Mouse (Mus musculus): ENCODE data around the gene Irx6. TPM values are rescaled to one million over a fixed set of nuclear protein-coding genes. Genes with fewer than 3 reads are reported as not detected.

The Irx6 gene
- polyA plus RNA-seq, 1 experiment from 2014 or later = 0.66 TPM

DNA sequence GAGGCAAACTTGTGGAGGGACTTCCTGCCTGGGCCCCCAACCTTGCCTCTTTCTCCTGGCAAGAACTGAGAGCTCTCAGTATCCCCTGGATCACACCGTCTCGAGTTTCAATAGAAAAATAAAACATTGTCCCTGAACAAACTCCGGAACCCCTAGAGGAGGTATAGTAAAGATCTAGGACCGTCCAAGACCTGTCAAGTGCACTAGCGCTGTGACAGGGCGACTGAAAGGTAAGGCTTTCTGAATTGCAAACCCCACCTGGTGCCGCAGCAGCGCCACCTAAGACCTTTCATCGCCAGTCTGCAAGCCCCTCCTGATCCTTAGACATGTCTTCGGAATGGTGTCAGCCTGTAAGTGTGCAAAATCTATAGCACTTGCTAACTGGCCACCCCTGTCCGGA is 987 bp upstream of the Irx6 start:
- WGBS = 4% methylated on average over 11 of the region's 11 CpGs
- no peaks in the 10 kb centered on the region for H3K36me3 ChIP-seq (ENCODE audit: control insufficient read depth, insufficient read depth, low read length)
- no peak overlapping the region for H3K27ac ChIP-seq (ENCODE audit: low read depth, low read length)
- H3K4me2 ChIP-seq (ENCODE audit: low read length) = peak overlapping the region; percentile 91
- no peak overlapping the region for H3K9ac ChIP-seq (ENCODE audit: low read depth, low read length)
- peaks cover 50% of the 10 kb centered on the region for H3K27me3 ChIP-seq (replicated peaks; ENCODE audit: control insufficient read depth, insufficient read depth, low read length)
- H3K9me3 ChIP-seq (ENCODE audit: control insufficient read depth, low read length) = no peaks in the 10 kb centered on the region
- peak overlapping the region; percentile 45 for H3K4me3 ChIP-seq (ENCODE audit: low read length)
- no peak for ATAC-seq
- peaks cover 24% of the 10 kb centered on the region for H3K4me1 ChIP-seq (ENCODE audit: control insufficient read depth, insufficient read depth, low read depth, low read length)

GRCm38 (mm10) chr8:92673555-92674243 is 389 bp upstream of the Irx6 start:
- H3K4me3 ChIP-seq (ENCODE audit: low read length) = peak overlapping the region; percentile 45
- no peaks in the 10 kb centered on the region for H3K36me3 ChIP-seq (ENCODE audit: control insufficient read depth, insufficient read depth, low read length)
- under 1% methylated on average over 28 of the region's 30 CpGs for WGBS
- H3K27me3 ChIP-seq (replicated peaks; ENCODE audit: control insufficient read depth, insufficient read depth, low read length) = peaks cover 55% of the 10 kb centered on the region
- H3K27ac ChIP-seq (ENCODE audit: low read depth, low read length) = no peak overlapping the region
- ATAC-seq = peak; percentile 71
- peak overlapping the region; percentile 55 for H3K9ac ChIP-seq (ENCODE audit: low read depth, low read length)
- peak overlapping the region; percentile 91 for H3K4me2 ChIP-seq (ENCODE audit: low read length)
- H3K4me1 ChIP-seq (ENCODE audit: control insufficient read depth, insufficient read depth, low read depth, low read length) = peaks cover 24% of the 10 kb centered on the region
- no peaks in the 10 kb centered on the region for H3K9me3 ChIP-seq (ENCODE audit: control insufficient read depth, low read length)

DNA sequence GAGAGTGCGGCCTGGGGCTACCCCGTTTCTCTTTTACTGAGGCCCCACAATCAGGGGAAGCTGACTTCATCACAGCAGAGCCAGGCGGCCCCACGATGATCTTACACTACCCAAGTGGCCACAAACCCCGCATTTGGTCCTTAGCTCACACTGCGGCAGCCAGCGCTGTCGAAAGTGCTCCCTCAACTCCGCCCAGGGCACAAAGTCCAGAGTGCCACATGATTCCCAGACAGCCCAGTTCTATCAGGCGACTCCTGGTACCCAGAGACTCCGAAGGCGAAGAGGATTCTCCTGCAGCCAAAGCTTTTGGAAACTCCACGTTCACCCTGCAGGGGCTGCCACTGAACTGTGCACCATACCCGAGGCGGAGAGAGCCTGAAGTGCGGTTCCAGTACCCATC is 4.3 kb downstream of the Irx6 start:
- Histone ChIP-seq H3K9ac (ENCODE audit: low read depth, low read length) (no peak overlapping the region), H3K9me3 (ENCODE audit: control insufficient read depth, low read length) (no peaks in the 10 kb centered on the region), H3K36me3 (ENCODE audit: control insufficient read depth, insufficient read depth, low read length) (no peaks in the 10 kb centered on the region), H3K4me2 (ENCODE audit: low read length) (peak overlapping the region; percentile 31), H3K27me3 (replicated peaks; ENCODE audit: control insufficient read depth, insufficient read depth, low read length) (peaks cover 45% of the 10 kb centered on the region), H3K27ac (ENCODE audit: low read depth, low read length) (no peak overlapping the region), H3K4me1 (ENCODE audit: control insufficient read depth, insufficient read depth, low read depth, low read length) (peaks cover 13% of the 10 kb centered on the region), H3K4me3 (ENCODE audit: low read length) (peak overlapping the region; percentile 17; the same call in 1 of the 2 replicates)
- ATAC-seq = no peak
- WGBS = 16% methylated on average over 16 of the region's 16 CpGs

GRCm38 (mm10) chr8:92697361-92697760 is 23.3 kb downstream of the Irx6 start:
- no peak overlapping the region for H3K4me2 ChIP-seq (ENCODE audit: low read length)
- 94% methylated on average over 5 of the region's 5 CpGs for WGBS

GRCm38 (mm10) chr8:92698411-92698810 is 24.3 kb downstream of the Irx6 start:
- no peak for ATAC-seq
- H3K27me3 ChIP-seq (replicated peaks; ENCODE audit: control insufficient read depth, insufficient read depth, low read length) = no peaks in the 10 kb centered on the region

More at GRCm38 (mm10) chr8:92697361-92697760, 23.3 kb downstream of the Irx6 start:
- Histone ChIP-seq H3K27ac (ENCODE audit: low read depth, low read length) (no peak overlapping the region), H3K4me3 (ENCODE audit: low read length) (no peak overlapping the region), H3K9me3 (ENCODE audit: control insufficient read depth, low read length) (no peaks in the 10 kb centered on the region), H3K4me1 (ENCODE audit: control insufficient read depth, insufficient read depth, low read depth, low read length) (no peaks in the 10 kb centered on the region), H3K27me3 (replicated peaks; ENCODE audit: control insufficient read depth, insufficient read depth, low read length) (no peaks in the 10 kb centered on the region), H3K36me3 (ENCODE audit: control insufficient read depth, insufficient read depth, low read length) (no peaks in the 10 kb centered on the region), H3K9ac (ENCODE audit: low read depth, low read length) (no peak overlapping the region)
- ATAC-seq = no peak

GRCm38 (mm10) chr8:92699922-92700540 is 25.9 kb downstream of the Irx6 start:
- Histone ChIP-seq H3K9me3 (ENCODE audit: control insufficient read depth, low read length) (no peaks in the 10 kb centered on the region), H3K9ac (ENCODE audit: low read depth, low read length) (no peak overlapping the region), H3K27me3 (replicated peaks; ENCODE audit: control insufficient read depth, insufficient read depth, low read length) (no peaks in the 10 kb centered on the region), H3K27ac (ENCODE audit: low read depth, low read length) (no peak overlapping the region), H3K4me3 (ENCODE audit: low read length) (no peak overlapping the region), H3K4me2 (ENCODE audit: low read length) (no peak overlapping the region), H3K4me1 (ENCODE audit: control insufficient read depth, insufficient read depth, low read depth, low read length) (no peaks in the 10 kb centered on the region), H3K36me3 (ENCODE audit: control insufficient read depth, insufficient read depth, low read length) (no peaks in the 10 kb centered on the region)
- 46% methylated on average over 8 of the region's 8 CpGs for WGBS
- ATAC-seq = no peak

More at GRCm38 (mm10) chr8:92698411-92698810, 24.3 kb downstream of the Irx6 start:
- no peak overlapping the region for H3K9ac ChIP-seq (ENCODE audit: low read depth, low read length)
- 66% methylated on average over 3 of the region's 3 CpGs for WGBS
- no peak overlapping the region for H3K4me3 ChIP-seq (ENCODE audit: low read length)
- no peaks in the 10 kb centered on the region for H3K9me3 ChIP-seq (ENCODE audit: control insufficient read depth, low read length)
- no peak overlapping the region for H3K4me2 ChIP-seq (ENCODE audit: low read length)
- H3K27ac ChIP-seq (ENCODE audit: low read depth, low read length) = no peak overlapping the region
- no peaks in the 10 kb centered on the region for H3K36me3 ChIP-seq (ENCODE audit: control insufficient read depth, insufficient read depth, low read length)
- H3K4me1 ChIP-seq (ENCODE audit: control insufficient read depth, insufficient read depth, low read depth, low read length) = no peaks in the 10 kb centered on the region

DNA sequence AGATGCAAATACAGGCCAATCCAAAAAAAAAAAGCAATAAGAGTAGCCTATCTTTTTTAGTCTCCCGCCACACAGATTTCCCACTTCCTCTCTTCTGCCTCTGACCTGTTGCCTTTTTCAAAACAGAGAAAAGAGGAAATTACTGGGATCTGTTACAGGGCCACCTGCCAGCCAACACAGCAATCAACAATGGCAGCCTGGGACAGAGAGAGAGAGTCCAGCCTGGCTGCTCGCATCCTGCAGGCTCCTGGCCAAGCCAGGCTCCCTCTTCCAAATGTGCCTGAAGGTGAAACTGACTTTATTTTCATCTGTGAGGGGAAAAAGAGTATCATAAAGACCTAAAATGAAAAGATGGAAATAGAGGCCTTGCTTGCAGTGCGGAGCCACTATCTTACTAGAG is 29.3 kb downstream of the Irx6 start:
- Histone ChIP-seq H3K4me2 (ENCODE audit: low read length) (no peak overlapping the region), H3K36me3 (ENCODE audit: control insufficient read depth, insufficient read depth, low read length) (no peaks in the 10 kb centered on the region), H3K9ac (ENCODE audit: low read depth, low read length) (no peak overlapping the region), H3K9me3 (ENCODE audit: control insufficient read depth, low read length) (no peaks in the 10 kb centered on the region; the same call in 1 of the 2 replicates), H3K27me3 (replicated peaks; ENCODE audit: control insufficient read depth, insufficient read depth, low read length) (no peaks in the 10 kb centered on the region), H3K27ac (ENCODE audit: low read depth, low read length) (no peak overlapping the region), H3K4me1 (ENCODE audit: control insufficient read depth, insufficient read depth, low read depth, low read length) (no peaks in the 10 kb centered on the region), H3K4me3 (ENCODE audit: low read length) (no peak overlapping the region)
- 67% methylated on average over 3 of the region's 3 CpGs for WGBS
- no peak for ATAC-seq

DNA sequence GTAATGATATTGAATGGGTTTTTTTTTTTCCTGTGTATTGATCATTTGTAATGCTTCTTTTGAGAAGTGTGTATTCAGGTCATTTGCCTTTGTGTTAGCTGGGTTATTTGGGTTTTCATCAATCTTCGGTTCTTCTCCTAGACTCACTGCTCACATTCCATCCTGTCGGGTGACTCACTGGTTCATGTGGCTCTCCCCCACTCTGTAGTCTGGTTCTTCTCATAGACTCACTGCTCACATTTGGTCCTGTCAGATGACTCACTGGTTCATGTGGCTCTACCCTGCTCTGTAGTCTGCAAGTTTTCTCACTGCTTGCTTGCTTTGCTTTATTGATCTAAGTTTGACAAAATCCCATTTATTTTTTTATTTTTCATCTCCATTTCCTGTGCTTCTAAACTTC is 32.2 kb downstream of the Irx6 start:
- Histone ChIP-seq H3K27ac (ENCODE audit: low read depth, low read length) (no peak overlapping the region), H3K9me3 (ENCODE audit: control insufficient read depth, low read length) (peaks cover 3% of the 10 kb centered on the region; the same call in 1 of the 2 replicates), H3K4me2 (ENCODE audit: low read length) (no peak overlapping the region), H3K36me3 (ENCODE audit: control insufficient read depth, insufficient read depth, low read length) (no peaks in the 10 kb centered on the region), H3K27me3 (replicated peaks; ENCODE audit: control insufficient read depth, insufficient read depth, low read length) (no peaks in the 10 kb centered on the region), H3K9ac (ENCODE audit: low read depth, low read length) (no peak overlapping the region), H3K4me3 (ENCODE audit: low read length) (no peak overlapping the region), H3K4me1 (ENCODE audit: control insufficient read depth, insufficient read depth, low read depth, low read length) (no peaks in the 10 kb centered on the region)
- 46% methylated on average over 2 of the region's 2 CpGs for WGBS
- no peak for ATAC-seq

- no peak for ATAC-seq
- Histone ChIP-seq H3K9me3 (ENCODE audit: control insufficient read depth, low read length) (peaks cover 3% of the 10 kb centered on the region; the same call in 1 of the 2 replicates), H3K9ac (ENCODE audit: low read depth, low read length) (no peak overlapping the region), H3K4me2 (ENCODE audit: low read length) (no peak overlapping the region), H3K4me1 (ENCODE audit: control insufficient read depth, insufficient read depth, low read depth, low read length) (no peaks in the 10 kb centered on the region), H3K36me3 (ENCODE audit: control insufficient read depth, insufficient read depth, low read length) (no peaks in the 10 kb centered on the region), H3K27ac (ENCODE audit: low read depth, low read length) (no peak overlapping the region), H3K4me3 (ENCODE audit: low read length) (no peak overlapping the region), H3K27me3 (replicated peaks; ENCODE audit: control insufficient read depth, insufficient read depth, low read length) (no peaks in the 10 kb centered on the region)
- WGBS = 63% methylated on average over 1 of the region's 1 CpGs
Observed at GRCm38 (mm10) chr8:92713286-92713685, 39.2 kb downstream of the Irx6 start.
